Mouse (Mus musculus) brain, embryonic 14.5 days (tissue): ENCODE data around the gene Tmem104. TPM values are rescaled to one million over a fixed set of nuclear protein-coding genes. Genes with fewer than 3 reads are reported as not detected.
A peak's percentile ranks its signal among the peaks of the same experiment; 100 is the strongest.

ENCODE experiments used
- DNase-seq: peaks from one replicate; pipeline ENCODE4 v3.0.0-alpha.2; 2011; ENCODE audit warnings: low read depth
- CTCF ChIP-seq: fragments of 200-500 bp; IDR thresholded peaks from 2 replicates; pipeline ENCODE4 v1.5.1; 2012; ENCODE audit warnings: inconsistent platforms, mild to moderate bottlenecking, moderate library complexity, borderline replicate concordance; ENCODE audit not compliant: insufficient read depth, insufficient read length; ENCODE audit errors: extremely low read depth
- POLR2A ChIP-seq: fragments of 200-500 bp; IDR thresholded peaks from 2 replicates; pipeline ENCODE4 v1.6.1; 2012; ENCODE audit warnings: mild to moderate bottlenecking, inconsistent platforms, borderline replicate concordance; ENCODE audit not compliant: poor library complexity, insufficient read depth, insufficient read length, severe bottlenecking; ENCODE audit errors: extremely low read depth
- polyA plus RNA-seq: library from polyadenylated mRNA; depleted of rRNA; stranded (reverse); fragments of >200 nt; gene quantifications from 2 replicates; pipeline ENCODE4 v1.2.3, GENCODE M21; 2012

The Tmem104 gene
- polyA plus RNA-seq, 1 experiment: 10.7 TPM

DNA sequence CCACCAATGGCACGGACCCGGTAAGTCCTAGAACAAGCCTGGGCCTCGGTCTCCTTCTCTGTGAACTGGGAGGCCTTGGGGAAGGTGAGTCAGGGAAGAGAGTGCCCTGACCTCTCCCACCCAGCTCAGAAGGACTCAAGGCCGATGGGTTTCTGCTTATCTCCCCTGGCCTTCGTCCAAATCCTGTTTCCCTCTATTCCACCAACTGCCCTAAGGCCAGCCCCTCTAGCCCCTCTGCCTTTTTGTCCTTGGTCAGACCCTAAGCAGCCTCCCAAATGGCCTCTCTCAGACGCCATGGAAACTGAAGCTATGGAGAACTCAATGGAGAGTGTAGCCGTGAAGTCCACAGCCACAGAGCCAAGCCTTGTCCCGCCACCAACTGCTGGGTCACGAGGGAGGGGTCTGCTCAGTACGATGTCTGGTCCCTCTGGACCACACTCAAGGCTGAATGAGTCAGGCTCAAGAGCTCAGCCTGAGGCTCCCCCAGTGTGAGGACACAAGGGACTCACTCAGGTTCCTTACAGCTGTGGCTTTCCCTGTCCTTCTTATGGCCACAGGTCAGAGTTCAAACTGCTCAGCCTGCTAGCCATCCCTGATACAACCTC, 85.7 kb downstream of the Tmem104 start:
- DNase-seq: no peak
- TF ChIP-seq POLR2A: no peak
- no peak for TF ChIP-seq CTCF

DNA sequence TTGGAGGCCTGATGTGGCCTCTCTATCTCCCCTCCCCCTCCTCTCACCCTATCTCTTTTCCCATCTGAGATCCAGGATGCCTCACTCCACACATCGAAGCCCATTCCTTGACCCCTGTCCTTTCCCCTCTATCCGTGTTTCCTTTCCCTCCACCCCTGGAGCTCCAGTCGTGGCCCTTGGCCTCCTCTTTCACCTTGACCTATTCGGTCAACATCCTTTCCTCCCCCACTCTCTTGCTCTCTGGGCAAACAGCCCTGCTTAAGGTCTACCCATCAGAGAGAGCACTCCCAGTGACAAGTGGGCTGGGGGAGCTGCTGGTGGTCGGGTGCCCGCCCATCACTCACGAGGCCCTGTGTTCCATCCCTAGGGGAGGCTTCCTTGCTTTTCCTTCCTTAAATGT, 86.4 kb downstream of the Tmem104 start:
- no peak for DNase-seq
- TF ChIP-seq CTCF (no peak), POLR2A (no peak)

DNA sequence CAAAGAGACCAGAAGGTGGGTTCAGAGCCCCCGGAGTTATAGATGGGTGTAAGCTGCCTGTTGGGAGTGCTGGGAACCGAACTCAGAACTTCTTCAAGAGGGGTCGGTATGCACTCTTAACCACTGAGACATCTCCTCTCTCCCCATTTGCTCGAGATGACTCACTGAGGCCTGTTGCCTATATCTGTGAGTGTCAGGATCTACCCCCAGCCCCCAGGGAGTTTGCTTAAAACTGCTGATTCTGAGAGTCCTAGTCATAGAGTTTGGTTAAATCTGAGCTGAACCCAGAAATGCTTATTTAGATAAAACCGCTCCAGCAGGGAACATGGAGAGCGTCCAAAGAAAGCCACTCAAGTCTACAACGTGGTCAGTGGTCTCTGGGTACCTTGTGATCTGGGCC, 86.9 kb downstream of the Tmem104 start:
- no peak for TF ChIP-seq POLR2A
- TF ChIP-seq CTCF: no peak
- no peak for DNase-seq

DNA sequence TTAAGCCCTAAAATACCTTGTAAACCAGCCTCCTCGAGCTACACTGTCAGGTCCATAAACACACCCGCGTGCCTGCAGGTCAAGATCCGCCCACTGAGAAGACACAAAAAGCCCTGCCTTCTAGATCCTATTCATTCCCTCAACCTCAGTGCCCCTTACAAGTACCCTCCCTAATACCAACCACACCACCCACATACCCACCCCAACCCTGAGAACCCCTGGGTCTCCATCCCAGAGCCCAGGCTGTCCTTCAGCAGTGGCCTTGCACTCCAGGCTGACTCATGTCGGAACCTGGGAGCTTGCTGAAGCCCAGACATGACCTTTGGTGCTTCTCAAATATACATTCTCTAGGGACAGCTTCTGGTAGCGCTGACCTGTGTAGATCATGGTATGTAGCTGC, 87.5 kb downstream of the Tmem104 start:
- DNase-seq: no peak
- TF ChIP-seq CTCF: no peak
- no peak for TF ChIP-seq POLR2A

DNA sequence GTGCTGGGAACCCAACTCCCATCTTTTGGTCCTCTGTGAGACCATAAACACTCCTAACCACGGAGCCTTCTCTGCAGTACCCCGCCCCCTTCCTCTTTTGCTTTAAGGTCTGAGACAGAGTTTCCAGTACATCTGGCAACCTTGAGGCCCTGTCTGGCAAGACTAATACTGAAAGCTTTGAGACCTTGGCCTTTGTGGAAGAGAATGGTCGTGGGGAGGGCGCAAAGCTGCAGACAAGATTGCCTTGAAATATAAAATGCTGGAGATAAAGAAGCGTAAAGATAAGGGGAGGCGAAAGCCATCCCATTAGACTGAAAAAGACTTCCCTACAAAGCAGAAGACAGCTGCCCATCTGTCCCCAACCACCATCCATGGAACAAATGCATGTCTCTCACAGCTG, 88.2 kb downstream of the Tmem104 start:
- no peak for TF ChIP-seq CTCF
- no peak for TF ChIP-seq POLR2A
- no peak for DNase-seq

DNA sequence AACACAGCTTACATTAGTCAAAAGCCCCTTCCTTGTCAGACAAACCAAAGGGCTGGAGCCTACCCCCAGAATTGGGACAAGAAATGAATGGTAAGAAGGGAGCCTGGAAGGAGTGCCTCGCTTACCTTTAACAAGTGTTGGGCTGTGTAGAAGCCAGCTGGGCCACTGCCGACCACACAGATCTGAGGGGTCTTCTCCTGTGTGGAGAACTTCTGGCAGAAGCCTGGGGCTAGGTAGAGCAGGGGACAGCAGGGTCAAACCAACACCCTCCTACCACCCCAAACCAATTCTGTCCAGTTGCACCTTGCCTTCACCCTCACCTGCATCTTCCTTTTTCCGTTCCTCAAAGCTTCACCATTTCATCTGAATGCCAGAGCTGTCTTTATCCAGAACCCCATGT, 88.7 kb downstream of the Tmem104 start:
- no peak for TF ChIP-seq CTCF
- TF ChIP-seq POLR2A: no peak
- DNase-seq: no peak

DNA sequence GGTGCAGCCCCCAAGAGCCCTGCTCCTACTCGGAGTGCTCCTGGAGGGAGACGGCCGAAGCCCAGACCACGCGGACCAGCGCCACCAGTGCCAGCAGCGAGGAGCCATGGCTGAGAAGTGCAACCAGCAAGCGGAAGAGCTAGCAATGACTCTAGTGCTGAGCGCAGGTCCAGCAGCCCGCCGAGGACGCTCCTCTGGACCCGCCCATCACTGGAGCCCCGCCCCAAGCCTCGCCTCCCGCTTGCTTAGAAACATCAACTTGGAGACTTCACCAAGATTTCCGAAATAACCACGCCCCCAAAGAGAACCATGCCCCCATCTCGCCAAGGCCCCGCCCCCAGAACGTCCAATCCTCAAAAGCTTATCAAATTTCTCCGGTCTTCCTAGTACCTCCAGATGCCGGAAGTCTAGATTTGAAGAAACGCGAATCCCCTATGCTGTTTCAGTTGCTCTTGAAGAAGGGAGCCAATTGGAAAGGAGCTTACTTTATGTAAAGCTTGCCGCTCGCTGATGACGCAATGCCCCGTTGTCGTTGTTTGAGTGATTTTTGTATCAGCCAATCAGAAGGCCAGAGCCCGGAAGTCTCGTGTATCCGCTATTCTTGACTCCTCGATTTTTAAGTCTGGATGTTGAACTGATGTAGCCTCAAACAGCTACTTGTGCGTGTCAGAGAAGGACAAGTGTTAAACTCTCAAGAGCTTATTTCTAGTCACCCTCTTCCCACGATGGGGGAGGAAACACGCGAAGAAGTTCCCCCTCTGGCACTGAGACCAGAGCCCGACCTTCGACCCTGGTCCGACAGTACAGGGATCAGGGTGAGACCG, 89.7 kb downstream of the Tmem104 start, which contains the start of gene Fdxr:
Gene Fdxr, minus strand, starts transcription at position 271 of the 824 bp plus-strand sequence.
- DNase-seq: peak; percentile 100
- peak; percentile 73; the same call in 1 of the 2 replicates for TF ChIP-seq POLR2A
- TF ChIP-seq CTCF: no peak

DNA sequence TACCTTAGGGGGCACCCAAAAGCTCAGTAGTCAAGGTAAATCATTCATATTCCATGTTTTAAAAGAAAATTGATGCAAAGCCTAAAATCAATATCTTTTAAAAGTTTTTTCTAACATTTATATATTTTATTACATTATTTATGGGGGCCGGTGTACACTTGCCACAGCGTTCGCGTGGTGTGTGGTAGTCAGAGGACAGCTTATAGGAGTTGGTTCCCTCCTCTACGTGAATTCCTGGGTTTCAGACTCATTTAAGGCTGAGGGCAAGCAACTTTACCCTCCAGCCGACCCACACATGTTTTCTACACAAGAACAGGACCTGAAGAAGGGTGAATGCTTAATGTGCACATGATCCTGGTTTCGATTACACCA, 90.3 kb downstream of the Tmem104 start:
- DNase-seq: no peak
- TF ChIP-seq CTCF (no peak), POLR2A (no peak)

DNA sequence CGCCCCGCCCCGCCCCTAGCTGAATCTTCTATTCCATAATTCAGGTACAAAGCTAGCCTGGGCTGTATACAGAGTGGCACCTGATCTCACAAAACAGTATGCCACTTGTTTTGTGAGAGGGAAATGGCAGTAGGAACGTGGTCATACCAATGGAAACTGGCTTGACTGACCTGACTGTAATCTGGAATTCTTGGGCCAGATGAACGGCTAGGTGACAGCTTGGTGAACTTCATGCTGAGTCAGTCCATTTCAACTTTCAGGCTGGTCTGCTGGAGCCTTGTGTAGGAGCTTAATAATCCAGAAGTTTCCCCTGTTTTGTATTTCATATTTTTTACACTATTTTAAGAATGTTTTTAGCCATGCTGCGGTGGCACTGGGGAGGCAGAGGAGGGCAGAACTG, 90.9 kb downstream of the Tmem104 start:
- DNase-seq: no peak
- no peak for TF ChIP-seq POLR2A
- TF ChIP-seq CTCF: no peak

DNA sequence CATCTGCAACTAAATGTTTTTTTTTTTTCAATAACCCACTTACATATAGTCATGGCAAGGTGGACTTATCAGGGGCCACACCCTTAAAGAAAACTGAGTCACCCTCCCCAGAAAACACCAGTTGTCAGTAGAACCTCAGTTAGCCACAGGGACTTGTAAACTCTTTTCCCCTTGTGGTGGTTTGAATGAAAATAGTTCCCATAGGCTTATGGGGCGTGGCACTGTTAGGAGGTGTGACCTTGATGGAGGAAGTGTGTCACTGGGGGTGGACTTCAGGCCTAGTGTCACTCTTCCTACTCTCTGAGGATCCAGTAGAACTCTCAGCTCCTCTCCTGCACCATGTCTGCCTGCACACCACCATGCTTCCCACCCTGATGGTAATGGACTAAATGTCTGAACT, 92.4 kb downstream of the Tmem104 start:
- DNase-seq: no peak
- TF ChIP-seq POLR2A (no peak), CTCF (no peak)

DNA sequence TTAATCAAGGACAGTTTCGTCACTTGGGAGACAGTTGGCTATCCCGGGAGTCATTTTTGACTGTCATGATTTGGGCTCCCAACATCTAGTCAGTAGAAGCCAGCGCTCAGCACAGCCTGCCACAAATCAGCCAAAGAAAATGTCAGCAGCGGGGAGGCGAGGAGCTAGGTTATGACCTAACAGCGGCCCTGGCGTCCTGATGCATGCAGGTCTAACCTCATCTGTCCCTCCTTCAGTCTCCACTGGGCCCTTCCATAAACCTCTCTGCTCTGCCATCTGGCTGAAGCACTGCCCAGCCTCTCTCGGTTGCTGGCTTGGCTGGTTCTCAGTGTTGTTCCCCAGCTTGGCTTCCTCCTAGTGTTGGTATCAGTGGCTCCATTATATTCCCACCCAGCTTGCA, 95.0 kb downstream of the Tmem104 start:
- TF ChIP-seq POLR2A: no peak
- TF ChIP-seq CTCF: no peak
- no peak for DNase-seq

DNA sequence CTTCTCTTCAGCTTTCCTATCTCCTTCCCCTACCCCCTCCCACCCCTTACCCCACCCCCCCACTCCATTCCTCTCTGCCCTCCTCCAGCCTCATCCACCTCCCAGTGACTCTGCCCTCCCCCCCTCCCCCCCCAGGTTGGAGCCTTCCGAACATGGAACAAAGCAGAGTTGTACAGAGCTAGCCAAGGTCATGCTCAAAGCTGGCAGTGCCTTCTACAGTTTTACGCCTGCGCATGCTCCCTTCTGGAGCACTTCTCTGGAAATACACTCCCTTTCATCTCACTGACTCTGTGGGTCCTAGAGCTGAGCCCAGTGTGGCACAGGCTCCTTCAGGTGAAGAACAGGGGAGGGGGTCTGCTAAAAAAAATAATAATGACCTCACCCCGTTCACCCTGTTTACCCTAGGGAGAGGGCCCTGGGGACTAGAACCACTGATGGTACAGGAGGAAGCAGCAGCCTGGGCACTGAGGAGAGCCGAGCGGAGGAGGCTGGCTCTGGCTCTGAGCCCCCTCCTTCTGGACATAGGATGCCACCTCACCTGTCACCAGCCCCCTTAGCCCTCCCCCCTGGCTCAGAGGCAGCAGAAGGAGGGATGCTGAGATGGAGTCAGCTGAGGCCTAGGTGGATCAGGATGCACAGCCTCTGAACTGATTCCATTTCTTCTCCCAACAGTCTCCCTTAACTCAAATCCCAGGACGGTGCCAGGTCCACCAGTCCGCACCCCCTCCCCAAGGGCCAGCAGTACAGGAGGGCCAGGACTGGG, 95.6 kb downstream of the Tmem104 start:
- no peak for DNase-seq
- TF ChIP-seq POLR2A (no peak), CTCF (no peak)

DNA sequence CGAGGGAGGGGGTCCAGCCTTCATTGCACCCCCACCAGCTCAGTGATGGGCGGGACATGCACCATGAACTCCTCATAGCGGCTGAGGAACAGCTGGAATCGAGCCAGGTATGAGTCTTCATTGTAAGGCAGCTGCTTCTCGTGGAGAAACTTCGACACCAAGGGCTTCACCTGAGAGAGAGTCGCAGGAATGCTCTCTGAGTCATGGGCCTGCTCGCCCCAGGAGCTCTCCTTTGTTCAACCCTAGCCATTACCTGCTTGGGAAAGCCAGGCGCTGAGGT, 96.1 kb downstream of the Tmem104 start:
- no peak for DNase-seq
- TF ChIP-seq CTCF (no peak), POLR2A (no peak)

DNA sequence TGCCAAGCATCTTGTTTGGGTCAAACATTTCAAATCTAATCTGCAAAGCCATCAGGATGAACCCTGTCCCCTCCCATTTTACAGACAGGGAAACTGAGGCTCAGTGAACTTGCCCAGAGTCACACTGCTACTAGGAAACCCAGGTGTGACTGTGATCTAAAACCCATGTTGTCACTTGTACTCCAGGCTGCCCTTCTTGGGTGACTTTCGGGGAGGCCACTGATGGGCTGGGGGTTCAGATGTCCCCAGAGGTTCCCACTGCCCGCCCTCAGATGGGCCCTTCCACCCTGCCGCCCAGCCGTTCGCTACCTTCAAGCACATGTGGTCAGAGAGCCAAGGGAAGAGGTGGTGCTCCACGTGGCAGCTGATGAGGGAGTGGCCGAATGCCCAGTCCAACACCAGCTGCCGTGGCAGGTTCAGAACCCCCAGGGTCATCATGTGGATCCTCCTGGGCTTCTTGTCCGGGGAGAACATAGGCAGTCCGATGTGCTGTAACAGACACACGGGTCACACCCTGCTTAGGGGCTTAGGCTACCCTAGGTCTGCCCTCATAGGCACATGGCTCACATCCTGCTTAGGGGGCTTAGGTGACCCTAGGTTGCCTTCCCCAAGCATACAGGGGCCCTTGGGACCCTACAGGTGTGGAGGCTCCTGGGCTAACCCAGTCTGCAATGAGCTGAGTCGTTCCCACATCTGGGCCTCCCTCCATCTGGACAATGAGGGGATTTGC, 96.8 kb downstream of the Tmem104 start:
- TF ChIP-seq CTCF: no peak
- TF ChIP-seq POLR2A: no peak
- DNase-seq: no peak

DNA sequence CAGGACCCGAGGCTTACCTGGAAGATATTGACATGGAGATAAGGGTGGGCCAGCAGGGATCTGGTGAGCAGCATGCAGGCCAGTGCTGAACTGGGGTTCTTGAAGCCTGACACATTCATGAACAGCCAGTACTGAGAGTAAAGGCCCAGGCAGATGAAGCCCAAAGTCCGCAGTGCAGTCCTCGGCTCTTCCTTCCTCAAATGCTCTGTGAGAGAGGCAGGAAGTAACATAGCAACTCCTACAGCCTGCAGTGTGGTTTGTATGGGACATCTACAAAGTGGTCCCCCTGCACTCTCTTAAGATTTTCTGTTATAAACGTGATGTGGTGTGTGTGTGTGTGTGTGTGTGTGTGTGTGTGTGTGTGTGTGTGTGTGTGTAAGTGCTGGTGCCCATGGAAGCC, 98.0 kb downstream of the Tmem104 start:
- DNase-seq: no peak
- no peak for TF ChIP-seq CTCF
- TF ChIP-seq POLR2A: no peak
